Mouse (Mus musculus) bone marrow macrophage, adult 2 months (primary cell): Measurements from ENCODE around the gene Dkk3. TPM values are rescaled to one million over a fixed set of nuclear protein-coding genes. Genes with fewer than 3 reads are reported as not detected.
"Not testable (repeated sequence)": the region's sequence is repeated elsewhere in the genome, so short reads cannot be mapped to it uniquely, and the experiment has no call there.

Experiments used
- H3K27ac ChIP-seq: 2 replicates; pipeline ENCODE4 v1.5.1; 2012; ENCODE audit warnings: low read depth, low read length; ENCODE audit not compliant: insufficient read depth
- H3K4me1 ChIP-seq: 2 replicates; pipeline ENCODE4 v1.6.1; 2012; ENCODE audit warnings: low read length; ENCODE audit not compliant: control insufficient read depth, insufficient read depth
- H3K4me3 ChIP-seq: 2 replicates; pipeline ENCODE4 v1.5.1; 2012; ENCODE audit warnings: mild to moderate bottlenecking, low read length, moderate library complexity; ENCODE audit not compliant: insufficient read depth
- CTCF ChIP-seq: IDR thresholded peaks from 2 replicates; pipeline ENCODE4 v1.5.1; 2012; ENCODE audit warnings: low read depth, mild to moderate bottlenecking, low read length, moderate library complexity
- POLR2A ChIP-seq: IDR thresholded peaks from 2 replicates; pipeline ENCODE4 v1.6.1; 2012; ENCODE audit warnings: mild to moderate bottlenecking, low read depth, low read length, borderline replicate concordance
- polyA plus RNA-seq: library from polyadenylated mRNA; stranded (reverse); fragments of >200 nt; gene quantifications from 2 replicates; pipeline ENCODE4 v1.2.4, GENCODE M21; 2012; ENCODE audit not compliant: missing spikeins, insufficient read depth, insufficient read length

The Dkk3 gene
- polyA plus RNA-seq, 1 experiment: 2.1 TPM

- H3K4me1 ChIP-seq: no peaks in the 10 kb centered on the region
- no peak overlapping the region for H3K4me3 ChIP-seq
- TF ChIP-seq POLR2A: no peak
- TF ChIP-seq CTCF: no peak
- no peak overlapping the region for H3K27ac ChIP-seq
Observed at GRCm38 (mm10) chr7:112172669-112173068, 13.8 kb upstream of the Dkk3 start.

GRCm38 (mm10) chr7:112169955-112170692, 11.3 kb upstream of the Dkk3 start:
- H3K4me3 ChIP-seq: no peak overlapping the region
- no peaks in the 10 kb centered on the region for H3K4me1 ChIP-seq
- TF ChIP-seq CTCF (no peak), POLR2A (no peak)
- H3K27ac ChIP-seq: no peak overlapping the region

- TF ChIP-seq POLR2A (no peak), CTCF (no peak)
- H3K4me1 ChIP-seq: no peaks in the 10 kb centered on the region
- no peak overlapping the region for H3K4me3 ChIP-seq
- no peak overlapping the region for H3K27ac ChIP-seq
Observed at GRCm38 (mm10) chr7:112165593-112165992, 6.7 kb upstream of the Dkk3 start.

- H3K27ac ChIP-seq, H3K4me3 ChIP-seq, H3K4me1 ChIP-seq: not testable (repeated sequence)
Observed at GRCm38 (mm10) chr7:112165032-112165431, 6.2 kb upstream of the Dkk3 start.

GRCm38 (mm10) chr7:112164430-112164829, 5.6 kb upstream of the Dkk3 start:
- TF ChIP-seq CTCF: no peak
- TF ChIP-seq POLR2A: no peak
- Histone ChIP-seq H3K4me3 (no peak overlapping the region), H3K4me1 (no peaks in the 10 kb centered on the region), H3K27ac (no peak overlapping the region)

- no peak for TF ChIP-seq CTCF
- no peak for TF ChIP-seq POLR2A
Observed at GRCm38 (mm10) chr7:112159835-112160234, 978 bp upstream of the Dkk3 start.

GRCm38 (mm10) chr7:112158316-112158741, 528 bp downstream of the Dkk3 start:
- TF ChIP-seq POLR2A (no peak), CTCF (no peak)
- H3K4me3 ChIP-seq: no peak overlapping the region
- H3K27ac ChIP-seq: no peak overlapping the region
- H3K4me1 ChIP-seq: no peaks in the 10 kb centered on the region

More at GRCm38 (mm10) chr7:112159835-112160234, 978 bp upstream of the Dkk3 start:
- H3K27ac ChIP-seq: no peak overlapping the region
- no peak overlapping the region for H3K4me3 ChIP-seq
- H3K4me1 ChIP-seq: no peaks in the 10 kb centered on the region

GRCm38 (mm10) chr7:112157584-112158315, 1.1 kb downstream of the Dkk3 start:
- Histone ChIP-seq H3K27ac (no peak overlapping the region), H3K4me1 (no peaks in the 10 kb centered on the region), H3K4me3 (no peak overlapping the region)
- TF ChIP-seq CTCF (no peak), POLR2A (no peak)

GRCm38 (mm10) chr7:112155194-112155593, 3.7 kb downstream of the Dkk3 start:
- TF ChIP-seq POLR2A (no peak), CTCF (no peak)
- H3K4me3 ChIP-seq: no peak overlapping the region
- no peak overlapping the region for H3K27ac ChIP-seq
- H3K4me1 ChIP-seq: no peaks in the 10 kb centered on the region

- TF ChIP-seq CTCF (no peak), POLR2A (no peak)
- H3K27ac ChIP-seq: no peak overlapping the region
- no peaks in the 10 kb centered on the region for H3K4me1 ChIP-seq
- no peak overlapping the region for H3K4me3 ChIP-seq
Observed at GRCm38 (mm10) chr7:112154445-112154844, 4.4 kb downstream of the Dkk3 start.

GRCm38 (mm10) chr7:112149113-112149512, 9.7 kb downstream of the Dkk3 start:
- no peak overlapping the region for H3K4me3 ChIP-seq
- TF ChIP-seq POLR2A: no peak
- TF ChIP-seq CTCF: no peak
- no peaks in the 10 kb centered on the region for H3K4me1 ChIP-seq
- no peak overlapping the region for H3K27ac ChIP-seq
